Mouse (Mus musculus): ENCODE data around the gene Gpr84. TPM values are rescaled to one million over a fixed set of nuclear protein-coding genes. Genes with fewer than 3 reads are reported as not detected.

Gene Gpr84
- polyA plus RNA-seq, 1 experiment: 0.13 TPM

- H3K4me1 ChIP-seq (ENCODE audit: control insufficient read depth, insufficient read depth, low read length): no peaks in the 10 kb centered on the region
- WGBS: 1% methylated on average over 34 of the region's 40 CpGs
- peak; percentile 89 for DNase-seq
- no peaks in the 10 kb centered on the region for H3K27me3 ChIP-seq (replicated peaks; ENCODE audit: control insufficient read depth, insufficient read depth, low read length)
- peak overlapping the region; percentile 48 for H3K4me3 ChIP-seq (ENCODE audit: insufficient read depth, low read depth, low read length)
- no peak for TF ChIP-seq POLR2A (IDR thresholded peaks at IDR 0.05; ENCODE audit: low read depth, low read length)
- peak; percentile 95 for TF ChIP-seq CTCF (conservative IDR thresholded peaks at IDR 0.05; ENCODE audit: insufficient read depth, insufficient read length, low read depth, low read length)
- H3K27ac ChIP-seq (ENCODE audit: insufficient read depth, low read depth, low read length): no peak overlapping the region; the same call in 1 of the 2 replicates
- H3K36me3 ChIP-seq (ENCODE audit: control insufficient read depth, insufficient read depth, low read length): no peaks in the 10 kb centered on the region
These were observed 13.2 kb upstream of the Gpr84 start for GRCm38 (mm10) chr15:103323455-103324247.

- Histone ChIP-seq H3K4me3 (ENCODE audit: insufficient read depth, low read depth, low read length) (peak overlapping the region; percentile 48), H3K27ac (ENCODE audit: insufficient read depth, low read depth, low read length) (no peak overlapping the region), H3K36me3 (ENCODE audit: control insufficient read depth, insufficient read depth, low read length) (no peaks in the 10 kb centered on the region), H3K27me3 (replicated peaks; ENCODE audit: control insufficient read depth, insufficient read depth, low read length) (no peaks in the 10 kb centered on the region), H3K4me1 (ENCODE audit: control insufficient read depth, insufficient read depth, low read length) (no peaks in the 10 kb centered on the region)
- TF ChIP-seq CTCF (conservative IDR thresholded peaks at IDR 0.05; ENCODE audit: insufficient read depth, insufficient read length, low read depth, low read length): no peak
- TF ChIP-seq POLR2A (IDR thresholded peaks at IDR 0.05; ENCODE audit: low read depth, low read length): no peak
- WGBS: 3% methylated on average over 20 of the region's 26 CpGs
- DNase-seq: no peak
These were observed 12.7 kb upstream of the Gpr84 start for GRCm38 (mm10) chr15:103323070-103323454.

GRCm38 (mm10) chr15:103322396-103322795 is 12.0 kb upstream of the Gpr84 start:
- H3K4me3 ChIP-seq (ENCODE audit: insufficient read depth, low read depth, low read length): no peak overlapping the region
- no peak for TF ChIP-seq CTCF (conservative IDR thresholded peaks at IDR 0.05; ENCODE audit: insufficient read depth, insufficient read length, low read depth, low read length)
- no peak for TF ChIP-seq POLR2A (IDR thresholded peaks at IDR 0.05; ENCODE audit: low read depth, low read length)
- no peaks in the 10 kb centered on the region for H3K27me3 ChIP-seq (replicated peaks; ENCODE audit: control insufficient read depth, insufficient read depth, low read length)
- no peak for DNase-seq
- H3K27ac ChIP-seq (ENCODE audit: insufficient read depth, low read depth, low read length): no peak overlapping the region
- H3K36me3 ChIP-seq (ENCODE audit: control insufficient read depth, insufficient read depth, low read length): no peaks in the 10 kb centered on the region
- WGBS: 76% methylated on average over 4 of the region's 4 CpGs
- H3K4me1 ChIP-seq (ENCODE audit: control insufficient read depth, insufficient read depth, low read length): no peaks in the 10 kb centered on the region

- 68% methylated on average over 1 of the region's 1 CpGs for WGBS
- no peaks in the 10 kb centered on the region for H3K4me1 ChIP-seq (ENCODE audit: control insufficient read depth, insufficient read depth, low read length)
- H3K27me3 ChIP-seq (replicated peaks; ENCODE audit: control insufficient read depth, insufficient read depth, low read length): no peaks in the 10 kb centered on the region
- TF ChIP-seq CTCF (conservative IDR thresholded peaks at IDR 0.05; ENCODE audit: insufficient read depth, insufficient read length, low read depth, low read length) (peak; percentile 43), POLR2A (IDR thresholded peaks at IDR 0.05; ENCODE audit: low read depth, low read length) (no peak)
- H3K27ac ChIP-seq (ENCODE audit: insufficient read depth, low read depth, low read length): no peak overlapping the region
- no peaks in the 10 kb centered on the region for H3K36me3 ChIP-seq (ENCODE audit: control insufficient read depth, insufficient read depth, low read length)
- H3K4me3 ChIP-seq (ENCODE audit: insufficient read depth, low read depth, low read length): no peak overlapping the region
- no peak for DNase-seq
These were observed 10.7 kb upstream of the Gpr84 start for GRCm38 (mm10) chr15:103321076-103321475.

- H3K36me3 ChIP-seq (ENCODE audit: control insufficient read depth, insufficient read depth, low read length): no peaks in the 10 kb centered on the region
- TF ChIP-seq CTCF (conservative IDR thresholded peaks at IDR 0.05; ENCODE audit: insufficient read depth, insufficient read length, low read depth, low read length) (no peak), POLR2A (IDR thresholded peaks at IDR 0.05; ENCODE audit: low read depth, low read length) (no peak)
- no peak overlapping the region for H3K4me3 ChIP-seq (ENCODE audit: insufficient read depth, low read depth, low read length)
- no peak for DNase-seq
- WGBS: 79% methylated on average over 3 of the region's 3 CpGs
- H3K4me1 ChIP-seq (ENCODE audit: control insufficient read depth, insufficient read depth, low read length): peaks cover 2% of the 10 kb centered on the region; the same call in 1 of the 2 replicates
- H3K27me3 ChIP-seq (replicated peaks; ENCODE audit: control insufficient read depth, insufficient read depth, low read length): no peaks in the 10 kb centered on the region
- H3K27ac ChIP-seq (ENCODE audit: insufficient read depth, low read depth, low read length): no peak overlapping the region
These were observed 7.9 kb upstream of the Gpr84 start for GRCm38 (mm10) chr15:103318201-103318816.

- 90% methylated on average over 8 of the region's 8 CpGs for WGBS
- TF ChIP-seq CTCF (conservative IDR thresholded peaks at IDR 0.05; ENCODE audit: insufficient read depth, insufficient read length, low read depth, low read length): no peak
- TF ChIP-seq POLR2A (IDR thresholded peaks at IDR 0.05; ENCODE audit: low read depth, low read length): no peak
- Histone ChIP-seq H3K36me3 (ENCODE audit: control insufficient read depth, insufficient read depth, low read length) (no peaks in the 10 kb centered on the region), H3K4me3 (ENCODE audit: insufficient read depth, low read depth, low read length) (no peak overlapping the region), H3K4me1 (ENCODE audit: control insufficient read depth, insufficient read depth, low read length) (peaks cover 2% of the 10 kb centered on the region; the same call in 1 of the 2 replicates), H3K27me3 (replicated peaks; ENCODE audit: control insufficient read depth, insufficient read depth, low read length) (no peaks in the 10 kb centered on the region), H3K27ac (ENCODE audit: insufficient read depth, low read depth, low read length) (no peak overlapping the region)
- no peak for DNase-seq
These were observed 7.3 kb upstream of the Gpr84 start for GRCm38 (mm10) chr15:103317731-103318130.

- H3K36me3 ChIP-seq (ENCODE audit: control insufficient read depth, insufficient read depth, low read length): no peaks in the 10 kb centered on the region
- no peak overlapping the region for H3K4me3 ChIP-seq (ENCODE audit: insufficient read depth, low read depth, low read length)
- no peaks in the 10 kb centered on the region for H3K27me3 ChIP-seq (replicated peaks; ENCODE audit: control insufficient read depth, insufficient read depth, low read length)
- no peak for DNase-seq
- H3K27ac ChIP-seq (ENCODE audit: insufficient read depth, low read depth, low read length): no peak overlapping the region
- TF ChIP-seq CTCF (conservative IDR thresholded peaks at IDR 0.05; ENCODE audit: insufficient read depth, insufficient read length, low read depth, low read length) (no peak), POLR2A (IDR thresholded peaks at IDR 0.05; ENCODE audit: low read depth, low read length) (no peak)
- peaks cover 2% of the 10 kb centered on the region; the same call in 1 of the 2 replicates for H3K4me1 ChIP-seq (ENCODE audit: control insufficient read depth, insufficient read depth, low read length)
These were observed 6.7 kb upstream of the Gpr84 start for GRCm38 (mm10) chr15:103317120-103317519.

Measured in kidney, adult 2 months (tissue).